Comparison of ENCODE assay signal across 9 mouse cellular contexts in the genomic region with DNA sequence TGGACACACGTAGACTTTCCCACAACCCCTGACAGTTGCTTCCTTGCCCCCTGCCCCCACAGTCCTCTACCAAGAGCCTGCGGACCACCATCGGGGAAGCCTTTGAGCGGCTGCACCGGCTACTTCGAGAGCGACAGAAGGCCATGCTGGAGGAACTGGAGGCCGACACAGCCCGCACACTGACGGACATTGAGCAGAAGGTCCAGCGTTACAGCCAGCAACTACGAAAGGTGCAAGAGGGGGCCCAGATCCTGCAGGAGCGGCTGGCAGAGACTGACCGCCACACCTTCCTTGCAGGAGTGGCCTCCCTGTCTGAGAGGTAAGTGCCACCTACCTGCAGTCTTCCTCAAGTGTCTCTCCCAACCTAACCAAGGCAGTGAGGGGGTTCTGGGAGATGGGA. TPM values are rescaled to one million over a fixed set of nuclear protein-coding genes. Genes with fewer than 3 reads are reported as not detected.
DNase-seq lines count a peak whose midpoint lies in the region; ATAC-seq lines count a peak whose summit lies in the region.
"Had no signal": no experiment of that assay in that cellular context is flagged by ENCODE, and none has a peak within 500 bp of the region (broad histone marks: within the 10 kb centered on the region; RNA-seq: fewer than 3 reads in every experiment).

No protein-coding gene starts in this region.

- H3K27ac ChIP-seq in midbrain, embryonic 10.5 days (replicated peaks): peak overlapping the region; percentile 28; the same call in 1 of the 2 replicates
- H3K27ac ChIP-seq in midbrain, embryonic 11.5 days (ENCODE audit: low read depth, low read length): no peak overlapping the region
- peak overlapping the region; percentile 94; the same call in 1 of the 2 replicates for H3K27ac ChIP-seq in forebrain, embryonic 15.5 days (replicated peaks)
- peak overlapping the region; percentile 99 for H3K27ac ChIP-seq in limb, embryonic 11.5 days (replicated peaks; ENCODE audit: low read depth, low read length)

- no peaks in the 10 kb centered on the region for H3K9me3 ChIP-seq in midbrain, embryonic 10.5 days (replicated peaks)
- H3K9me3 ChIP-seq in midbrain, embryonic 11.5 days (ENCODE audit: control insufficient read depth, low read length): no peaks in the 10 kb centered on the region
- no peaks in the 10 kb centered on the region for H3K9me3 ChIP-seq in forebrain, embryonic 15.5 days
- no peaks in the 10 kb centered on the region for H3K9me3 ChIP-seq in limb, embryonic 11.5 days (ENCODE audit: control insufficient read depth, low read length)
- H3K9me3 ChIP-seq: heart, embryonic 13.5 days; lung, embryonic 15.5 days had no signal

- H3K27me3 ChIP-seq in midbrain, embryonic 10.5 days (ENCODE audit: low read depth, poor library complexity, severe bottlenecking): no peaks in the 10 kb centered on the region
- no peaks in the 10 kb centered on the region for H3K27me3 ChIP-seq in midbrain, embryonic 11.5 days (ENCODE audit: control insufficient read depth, insufficient read depth, low read length)
- no peaks in the 10 kb centered on the region for H3K27me3 ChIP-seq in forebrain, embryonic 15.5 days
- no peaks in the 10 kb centered on the region for H3K27me3 ChIP-seq in limb, embryonic 11.5 days (ENCODE audit: control insufficient read depth, insufficient read depth, low read length)
- H3K27me3 ChIP-seq: heart, embryonic 13.5 days; lung, embryonic 15.5 days had no signal

- no peak overlapping the region for H3K9ac ChIP-seq in midbrain, embryonic 11.5 days (ENCODE audit: low read length)
- H3K9ac ChIP-seq in forebrain, embryonic 15.5 days (replicated peaks): no peak overlapping the region
- no peak overlapping the region for H3K9ac ChIP-seq in limb, embryonic 11.5 days (ENCODE audit: low read length)

- H3K4me3 ChIP-seq in midbrain, embryonic 10.5 days: no peak overlapping the region
- no peak overlapping the region for H3K4me3 ChIP-seq in midbrain, embryonic 11.5 days (ENCODE audit: low read depth, low read length)
- no peak overlapping the region for H3K4me3 ChIP-seq in forebrain, embryonic 15.5 days
- no peak overlapping the region for H3K4me3 ChIP-seq in limb, embryonic 11.5 days (ENCODE audit: low read depth, low read length)
- H3K4me3 ChIP-seq: heart, embryonic 13.5 days; lung, embryonic 15.5 days had no signal

- peaks cover 52% of the 10 kb centered on the region for H3K4me1 ChIP-seq in midbrain, embryonic 10.5 days
- peaks cover 27% of the 10 kb centered on the region for H3K4me1 ChIP-seq in midbrain, embryonic 11.5 days (ENCODE audit: control insufficient read depth, insufficient read depth, low read length)
- H3K4me1 ChIP-seq in forebrain, embryonic 15.5 days: peaks cover 27% of the 10 kb centered on the region
- H3K4me1 ChIP-seq in limb, embryonic 11.5 days (ENCODE audit: control insufficient read depth, insufficient read depth, low read length): peaks cover 51% of the 10 kb centered on the region

- WGBS in midbrain, embryonic 10.5 days: 79% methylated on average over 14 of the region's 14 CpGs
- WGBS in midbrain, embryonic 11.5 days: 81% methylated on average over 14 of the region's 14 CpGs
- 84% methylated on average over 14 of the region's 14 CpGs for WGBS in forebrain, embryonic 15.5 days
- 76% methylated on average over 14 of the region's 14 CpGs for WGBS in limb, embryonic 11.5 days

- intact Hi-C loops in left cerebral cortex, postnatal 4 days (cut with DNase I): no loop called here

- ATAC-seq in midbrain, embryonic 11.5 days (ENCODE audit: low FRiP score): no peak
- no peak for ATAC-seq in forebrain, embryonic 15.5 days (replicated peaks)
- no peak for ATAC-seq in limb, embryonic 11.5 days (ENCODE audit: insufficient number of reproducible peaks, low FRiP score, low TSS enrichment, low read depth)
- ATAC-seq in inflammation-experienced regulatory T-cells, adult 6 months: no peak
- ATAC-seq in frontal cortex, adult (ENCODE audit: low TSS enrichment): no peak

- peaks cover 20% of the 10 kb centered on the region for H3K36me3 ChIP-seq in midbrain, embryonic 10.5 days
- H3K36me3 ChIP-seq in midbrain, embryonic 11.5 days (ENCODE audit: control insufficient read depth, insufficient read depth, low read length): no peaks in the 10 kb centered on the region
- H3K36me3 ChIP-seq in forebrain, embryonic 15.5 days: peaks cover 6% of the 10 kb centered on the region; the same call in 1 of the 2 replicates
- no peaks in the 10 kb centered on the region; the same call in 1 of the 2 replicates for H3K36me3 ChIP-seq in limb, embryonic 11.5 days (ENCODE audit: control insufficient read depth, insufficient read depth, low read length)
- H3K36me3 ChIP-seq: lung, embryonic 15.5 days had no signal

- no peak overlapping the region for H3K4me2 ChIP-seq in midbrain, embryonic 11.5 days
- H3K4me2 ChIP-seq in forebrain, embryonic 15.5 days (replicated peaks): no peak overlapping the region
- H3K4me2 ChIP-seq in limb, embryonic 11.5 days (ENCODE audit: low read depth, severe bottlenecking): no peak overlapping the region
- H3K4me2 ChIP-seq: heart, embryonic 13.5 days; lung, embryonic 15.5 days had no signal

- no peak for DNase-seq in midbrain, embryonic 10.5 days (ENCODE audit: low spot score)
- DNase-seq in midbrain, embryonic 11.5 days (ENCODE audit: low spot score, missing footprints): no peak
- DNase-seq in limb, embryonic 11.5 days (ENCODE audit: low spot score): no peak
- no peak for DNase-seq in left cerebral cortex, postnatal 4 days

RNA-seq across cellular contexts. Expression of gene Trim62, which starts 17.1 kb away (rescaled TPM):
- polyA plus RNA-seq in midbrain, embryonic 10.5 days (2016; fragmentation: Nextera tagmentation; extraction: Ambion mirVana): 7.6 and 10.0 TPM in 2 replicates
- polyA plus RNA-seq in midbrain, embryonic 11.5 days (2014; fragmentation: Nextera tagmentation; extraction: Ambion mirVana): 8.3 and 10.3 TPM in 2 replicates
- polyA plus RNA-seq in forebrain, embryonic 15.5 days (2015; fragmentation: Nextera tagmentation; extraction: Ambion mirVana): 9.5 and 10.5 TPM in 2 replicates
- polyA plus RNA-seq in limb, embryonic 11.5 days (2014; fragmentation: Nextera tagmentation; extraction: Ambion mirVana): 10.3 and 11.7 TPM in 2 replicates
- 10 to 100 TPM; 37.5 to 38.4 TPM for total RNA-seq in left cerebral cortex, postnatal 4 days (2021)
- polyA plus RNA-seq in inflammation-experienced regulatory T-cells, adult 6 months (2017; shearing (Covaris generic)): 1 to 10 TPM in 2 of 3 experiments, under 1 TPM in 1; 0.98 to 1.8 (median 1.5) TPM
